Mouse (Mus musculus): Measurements from ENCODE around the gene Lep. TPM values are rescaled to one million over a fixed set of nuclear protein-coding genes. Genes with fewer than 3 reads are reported as not detected.

Gene Lep
- polyA plus RNA-seq, 1 experiment from 2014 or later: not detected

DNA sequence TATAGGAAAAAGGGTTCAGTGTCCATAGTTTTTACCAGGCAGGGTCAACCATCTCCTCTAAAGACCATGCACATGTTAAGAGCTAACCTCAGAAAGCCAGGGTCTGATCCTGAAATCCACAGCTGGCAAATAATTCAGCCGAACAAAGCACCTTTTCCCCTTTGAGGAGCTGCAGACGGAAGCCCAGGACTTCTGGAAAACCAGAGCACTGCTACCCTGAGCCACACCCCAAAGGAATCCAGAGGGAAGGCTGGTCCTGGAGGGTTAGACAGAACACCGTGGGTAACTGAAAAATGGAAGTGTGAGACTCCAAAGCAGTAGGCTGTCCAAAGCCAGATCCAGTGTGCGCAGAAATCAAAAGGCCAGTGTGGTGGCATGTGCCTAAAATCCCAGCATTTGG lies 58.9 kb downstream of the Lep start:
- Histone ChIP-seq H3K27ac (replicated peaks) (no peak overlapping the region), H3K4me2 (no peak overlapping the region), H3K36me3 (replicated peaks) (no peaks in the 10 kb centered on the region; the same call in 1 of the 2 replicates), H3K9me3 (replicated peaks) (no peaks in the 10 kb centered on the region), H3K27me3 (no peaks in the 10 kb centered on the region), H3K4me3 (replicated peaks) (no peak overlapping the region), H3K4me1 (replicated peaks) (no peaks in the 10 kb centered on the region), H3K9ac (no peak overlapping the region)
- no peak for ATAC-seq (ENCODE audit: insufficient read depth)
- 60% methylated on average over 4 of the region's 4 CpGs for WGBS (ENCODE audit: insufficient replicate concordance)

DNA sequence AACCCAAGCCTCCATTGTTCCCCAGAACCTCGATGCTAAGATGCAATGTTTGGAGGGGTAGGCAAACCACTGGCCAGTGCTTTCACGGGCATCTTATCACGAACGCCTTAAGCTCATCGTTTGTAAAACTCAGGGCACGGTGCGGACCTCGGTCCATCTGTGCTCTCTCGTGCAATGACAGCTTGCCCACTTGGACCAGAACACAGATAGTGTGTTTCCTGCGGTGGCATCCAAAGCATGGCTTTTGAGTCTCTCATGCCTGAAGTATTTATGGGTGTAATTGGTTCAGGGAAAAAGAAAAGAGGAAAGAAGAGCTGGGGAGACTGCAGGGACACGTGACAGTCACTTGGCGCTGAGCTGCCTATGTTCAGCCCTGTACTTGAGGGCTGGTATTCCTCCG lies 60.0 kb downstream of the Lep start:
- Histone ChIP-seq H3K4me1 (replicated peaks) (no peaks in the 10 kb centered on the region), H3K9ac (no peak overlapping the region), H3K27me3 (no peaks in the 10 kb centered on the region), H3K4me3 (replicated peaks) (no peak overlapping the region), H3K36me3 (replicated peaks) (peaks cover 8% of the 10 kb centered on the region; the same call in 1 of the 2 replicates), H3K4me2 (no peak overlapping the region), H3K27ac (replicated peaks) (no peak overlapping the region), H3K9me3 (replicated peaks) (no peaks in the 10 kb centered on the region)
- ATAC-seq (ENCODE audit: insufficient read depth): no peak
- WGBS (ENCODE audit: insufficient replicate concordance): 69% methylated on average over 13 of the region's 13 CpGs

Small RNAs within 50 kb of the gene (microRNA-seq; reads per million reads assigned to microRNA genes)
- 1.8 reads per million for gene Mir129-1

Other genes starting within 250 kb of the Lep start
- 0.02 and 0.08 TPM in 2 replicates for gene Lrrc4, start 228.5 kb upstream of the Lep start, polyA plus RNA-seq (2015; fragmentation: Nextera tagmentation; extraction: Ambion mirVana)
- gene Rbm28, start 104.8 kb downstream of the Lep start, polyA plus RNA-seq (2015; fragmentation: Nextera tagmentation; extraction: Ambion mirVana): 8.5 and 9.4 TPM in 2 replicates
- 0.02 and 0.06 TPM in 2 replicates for gene Prrt4, start 119.4 kb downstream of the Lep start, polyA plus RNA-seq (2015; fragmentation: Nextera tagmentation; extraction: Ambion mirVana)
- 8.0 and 10.6 TPM in 2 replicates for gene Impdh1, start 156.1 kb downstream of the Lep start, polyA plus RNA-seq (2015; fragmentation: Nextera tagmentation; extraction: Ambion mirVana)
- gene Hilpda, start 212.3 kb downstream of the Lep start, polyA plus RNA-seq (2015; fragmentation: Nextera tagmentation; extraction: Ambion mirVana): 23.4 and 25.0 TPM in 2 replicates
- gene Fam71f2, start 219.4 kb downstream of the Lep start, polyA plus RNA-seq (2015; fragmentation: Nextera tagmentation; extraction: Ambion mirVana): 0.12 and 0.16 TPM in 2 replicates

Measured in liver, embryonic 15.5 days (tissue).